Mouse (Mus musculus) ZHBTc4 (cell line): ENCODE results near the gene Heyl.
"Not testable (repeated sequence)": the region's sequence is repeated elsewhere in the genome, so short reads cannot be mapped to it uniquely, and the experiment has no call there.

Experiments
- DNase-seq: peaks from one replicate; pipeline ENCODE4 v3.0.0-alpha.2; 2011; ENCODE audit warnings: low read depth, low spot score

The Heyl gene

DNA sequence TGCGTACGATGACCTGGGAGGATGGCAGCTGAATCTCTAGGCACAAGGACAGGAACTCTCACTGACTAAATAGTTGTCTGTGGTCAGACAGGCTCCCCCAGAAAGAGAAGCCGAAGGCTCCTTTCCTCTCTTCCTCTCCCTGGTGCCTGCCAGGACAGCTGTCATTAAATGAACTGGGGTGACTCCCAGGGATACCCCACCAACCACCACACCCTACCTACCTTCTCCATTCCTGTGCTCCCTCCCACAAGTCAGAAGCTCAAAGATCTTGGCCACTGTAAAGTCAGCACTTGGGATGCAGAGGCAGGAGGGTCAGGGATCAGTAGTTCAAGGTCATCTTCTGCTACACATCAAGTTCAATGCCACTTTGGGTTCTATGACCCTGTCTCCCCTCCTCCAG is 515 bp upstream of the Heyl start:
- no peak for DNase-seq

GRCm38 (mm10) chr4:123235835-123236430 is 2.6 kb downstream of the Heyl start:
- DNase-seq = no peak

GRCm38 (mm10) chr4:123236431-123237031 is 3.2 kb downstream of the Heyl start:
- DNase-seq = no peak

- DNase-seq = no peak
Measured at GRCm38 (mm10) chr4:123237386-123238266, 4.3 kb downstream of the Heyl start.

DNA sequence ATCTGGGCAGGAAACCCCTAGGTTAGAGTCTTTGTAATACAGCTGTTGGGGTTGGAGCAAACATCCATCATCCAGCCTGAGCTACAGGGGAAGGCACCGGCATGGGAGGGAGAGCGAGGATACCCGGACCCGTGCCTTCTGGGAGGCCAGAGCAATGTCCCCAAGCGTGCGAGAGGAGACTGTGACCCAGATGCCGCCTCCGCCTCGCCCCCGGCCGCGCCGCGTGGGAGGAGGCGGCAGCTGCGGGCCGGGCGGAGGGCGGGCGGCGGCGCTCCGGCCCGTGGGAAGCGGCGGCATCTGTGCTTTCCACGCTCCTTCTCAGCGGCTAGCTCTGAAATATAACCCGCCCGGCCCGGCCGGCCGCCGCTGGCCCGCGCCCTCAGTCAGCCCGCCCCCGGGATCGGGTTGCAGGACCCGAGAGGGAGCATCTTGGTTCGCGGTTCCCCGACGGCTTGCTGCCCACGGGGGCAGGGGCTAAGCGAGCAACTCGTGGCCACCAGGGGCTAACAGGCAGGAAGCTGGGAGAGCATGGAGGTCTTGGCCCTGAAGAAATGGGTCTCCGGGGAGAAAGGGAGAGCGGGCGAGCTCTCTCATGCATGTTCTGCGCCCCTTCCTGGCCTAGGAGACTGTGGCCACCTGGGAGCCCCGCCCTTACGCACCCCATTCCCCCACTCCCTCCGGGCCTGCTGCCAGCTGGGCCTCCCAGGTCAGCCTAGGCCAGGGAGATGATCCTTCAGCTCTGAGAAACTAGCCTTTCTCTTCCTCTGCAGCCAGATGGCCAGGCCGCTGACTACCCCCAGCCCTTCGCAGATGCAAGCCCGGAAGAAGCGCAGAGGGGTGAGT is 6.2 kb downstream of the Heyl start:
- DNase-seq = peak; percentile 40

- DNase-seq = no peak
Measured at GRCm38 (mm10) chr4:123246221-123246620, 12.9 kb downstream of the Heyl start.

- no peak for DNase-seq
Measured at GRCm38 (mm10) chr4:123246651-123247050, 13.3 kb downstream of the Heyl start.

DNA sequence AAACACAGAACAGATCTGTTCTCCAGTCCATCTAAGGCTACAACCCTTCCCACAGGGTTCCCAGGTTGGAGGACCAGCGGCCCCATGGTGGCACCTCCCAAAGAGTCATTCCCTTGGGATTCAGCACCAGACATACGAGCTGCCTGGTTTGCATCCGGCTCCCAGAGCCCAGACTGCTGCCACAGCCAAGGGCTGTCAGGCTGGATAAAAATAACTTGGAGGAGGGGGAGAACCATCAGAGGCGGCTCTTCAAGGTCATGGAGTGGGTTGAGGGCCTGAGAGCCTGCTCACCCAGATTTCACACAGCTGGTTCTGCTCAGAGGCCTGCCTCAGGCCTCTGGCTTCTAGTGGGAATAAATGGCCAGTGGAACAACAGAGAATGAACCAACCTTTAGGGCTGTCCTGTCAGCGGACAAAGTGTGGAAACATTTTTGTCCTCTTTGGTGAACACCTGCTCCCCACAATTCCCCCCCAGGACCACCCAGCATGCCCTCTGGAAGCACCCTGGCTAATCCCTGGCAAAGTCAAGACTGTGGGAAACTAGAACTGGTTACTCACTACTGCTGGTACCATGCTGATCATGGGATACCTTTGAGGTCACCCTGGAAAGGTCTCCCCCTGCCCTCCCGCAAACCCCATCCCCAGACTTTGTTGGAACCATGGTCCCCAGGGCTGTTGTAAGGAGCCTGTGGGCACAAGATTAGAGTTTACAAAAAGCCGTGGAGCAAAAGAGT is 14.0 kb downstream of the Heyl start:
- DNase-seq = no peak

GRCm38 (mm10) chr4:123248971-123249567 is 15.7 kb downstream of the Heyl start:
- no peak for DNase-seq

DNA sequence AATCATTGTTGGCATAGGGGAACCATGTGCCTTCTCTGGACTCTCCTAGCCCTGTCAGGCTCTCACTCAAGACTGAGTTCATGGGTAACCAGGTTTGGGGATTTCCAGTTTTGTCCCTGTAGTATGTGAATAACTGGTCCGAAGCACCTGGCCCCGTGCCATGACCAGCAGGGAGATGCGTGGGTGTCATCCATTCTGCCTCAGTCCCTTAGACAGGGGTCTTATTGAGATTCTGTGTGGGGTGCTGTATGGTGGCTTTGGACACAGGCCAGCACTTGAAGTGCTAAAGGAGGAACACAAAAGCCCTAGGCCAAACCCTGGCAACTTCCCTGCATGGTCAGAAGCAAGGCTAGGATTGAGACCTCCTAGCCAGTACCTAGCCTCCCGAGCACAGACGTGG is 18.9 kb downstream of the Heyl start:
- DNase-seq = no peak

DNA sequence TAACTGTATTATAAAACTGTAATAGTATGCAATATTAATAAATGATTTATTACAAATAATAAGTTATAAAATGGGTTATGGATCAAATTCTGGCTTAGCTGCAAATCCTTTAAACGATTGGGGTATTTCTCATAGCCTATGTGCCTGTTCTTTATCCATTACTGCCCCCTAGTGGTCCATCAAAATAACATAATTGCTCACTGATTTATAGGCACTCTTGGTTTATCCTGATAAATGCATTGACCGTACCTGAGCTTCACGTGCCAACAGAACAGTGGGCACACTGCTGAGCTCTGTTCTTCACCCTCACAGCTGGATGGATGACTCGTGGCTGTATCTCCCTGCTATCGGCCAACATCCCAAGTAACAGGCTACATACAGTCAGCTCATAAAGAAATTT is 21.3 kb downstream of the Heyl start:
- DNase-seq = peak; percentile 70

- no peak for DNase-seq
Measured at GRCm38 (mm10) chr4:123260071-123260746, 26.9 kb downstream of the Heyl start.

- no peak for DNase-seq
Measured at GRCm38 (mm10) chr4:123261721-123262401, 28.5 kb downstream of the Heyl start, which contains the start of gene Pabpc4. Pabpc4 (plus strand) TSS chr4:123262351.

DNA sequence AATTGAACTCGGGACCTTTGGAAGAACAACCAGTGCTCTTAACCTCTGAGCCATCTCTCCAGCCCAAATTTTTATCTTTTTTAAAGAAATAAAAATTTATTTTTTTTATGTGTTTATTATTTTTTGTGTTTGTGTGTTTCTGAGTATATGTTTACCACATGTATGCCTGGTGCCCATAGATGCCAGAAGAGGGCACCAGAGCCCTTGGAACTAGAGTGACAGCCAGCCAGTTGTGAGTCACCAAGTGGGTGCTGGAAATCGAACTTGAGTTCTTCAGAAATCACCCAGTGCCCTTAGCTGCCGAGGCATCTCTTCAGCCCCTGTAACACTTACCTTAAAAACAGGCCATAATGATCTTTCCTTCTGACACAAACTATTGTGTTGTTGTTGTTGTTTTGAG is 37.7 kb downstream of the Heyl start:
- DNase-seq = peak; percentile 45

DNA sequence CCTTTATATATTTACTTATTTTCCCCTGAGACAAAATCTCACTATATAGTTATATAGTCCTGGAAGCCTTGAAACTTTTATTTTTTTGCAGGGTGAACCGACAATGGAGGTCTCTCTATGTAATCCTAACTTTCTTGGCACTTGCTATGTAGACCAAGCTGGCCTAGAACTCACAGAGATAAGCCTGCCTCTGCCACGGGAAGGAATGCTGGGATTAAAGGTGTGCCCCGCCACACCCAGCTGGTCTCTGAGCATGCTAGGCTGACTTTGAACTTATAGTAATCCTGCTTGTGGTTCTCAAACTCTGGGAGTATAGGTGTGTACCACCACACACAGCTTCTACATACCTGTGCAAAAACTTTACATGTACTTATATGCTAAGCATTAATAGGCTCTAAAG is 46.8 kb downstream of the Heyl start:
- DNase-seq = no peak

DNA sequence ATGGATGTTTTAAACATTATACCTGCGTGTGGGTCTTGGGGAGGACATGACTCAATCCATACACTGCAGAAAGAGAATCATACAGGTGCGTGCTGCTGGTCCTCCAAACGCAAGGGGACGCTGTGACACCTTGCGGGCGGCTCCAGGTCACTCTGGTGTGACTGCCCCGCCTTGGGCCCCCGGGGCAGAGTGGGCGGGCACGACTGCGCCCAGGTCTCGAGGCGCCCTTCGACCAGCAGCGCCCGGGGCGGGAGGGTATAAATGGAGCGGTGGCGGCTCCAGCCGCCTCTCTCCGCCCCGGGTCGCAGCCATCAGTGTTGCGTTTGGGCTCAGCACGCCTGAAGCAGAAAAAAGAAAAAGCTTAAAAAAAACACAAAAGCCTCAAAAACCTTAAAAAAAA is 49.1 kb downstream of the Heyl start:
- peak; percentile 99 for DNase-seq

DNA sequence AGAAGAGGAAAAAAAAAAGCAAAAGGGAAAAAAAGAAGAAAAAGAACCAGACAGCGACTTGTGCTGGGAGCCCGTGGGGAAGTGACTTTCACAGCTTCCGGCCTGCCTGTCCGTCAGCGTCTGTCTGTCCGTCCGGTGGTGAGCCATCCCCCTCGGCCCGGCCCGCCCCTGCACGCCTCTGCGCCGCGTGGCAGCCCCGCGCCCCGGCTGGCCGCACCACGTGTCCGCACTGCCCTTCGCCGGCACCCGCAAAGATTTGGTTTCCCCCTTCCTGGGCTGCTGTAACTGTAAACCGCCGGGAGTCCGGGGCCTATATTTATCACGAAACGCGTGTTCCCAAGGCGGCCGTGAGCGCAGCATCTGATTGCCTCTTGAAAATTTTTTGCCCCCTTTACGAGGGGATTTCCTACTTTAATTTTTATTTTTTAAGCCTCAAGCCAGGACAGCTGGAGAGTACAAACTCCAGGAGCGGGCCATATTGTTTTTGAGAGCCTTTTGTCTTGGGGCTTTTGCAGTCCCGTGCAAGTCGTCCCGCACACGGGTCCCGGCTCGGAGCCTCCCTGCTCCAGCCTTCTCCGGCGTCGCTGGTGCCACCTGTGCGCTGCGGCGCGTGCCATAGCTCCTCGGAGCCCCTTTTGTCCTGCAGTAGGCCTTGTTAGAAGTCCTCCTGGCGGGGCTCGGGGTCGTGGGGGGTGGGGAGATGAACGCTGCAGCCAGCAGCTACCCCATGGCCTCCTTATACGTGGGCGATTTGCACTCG is 49.7 kb downstream of the Heyl start:
- not testable (repeated sequence) for DNase-seq

DNA sequence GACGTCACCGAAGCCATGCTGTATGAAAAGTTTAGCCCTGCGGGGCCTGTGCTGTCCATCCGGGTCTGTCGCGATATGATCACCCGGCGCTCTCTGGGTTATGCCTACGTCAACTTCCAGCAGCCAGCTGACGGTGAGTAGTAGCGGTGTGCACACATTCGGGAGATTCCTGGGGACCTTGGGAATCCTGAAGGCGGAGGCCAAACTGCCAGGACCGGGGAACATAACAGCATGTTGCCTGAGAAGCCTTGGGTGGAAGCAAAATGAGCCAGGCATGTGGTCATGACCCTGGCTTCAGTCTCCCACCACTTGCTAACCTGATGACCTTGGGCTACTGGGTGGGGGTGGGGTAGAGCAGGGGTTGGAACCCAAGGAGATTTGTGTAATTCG is 50.3 kb downstream of the Heyl start:
- peak; percentile 50 for DNase-seq
